Mouse (Mus musculus) forebrain, embryonic 14.5 days (tissue): ENCODE measurements at regions not wholly inside any gene's neighbourhood (a gene's known extent, or its start where the extent isn't known, plus 50 kb on each side); places are given as distances from the start of the nearest gene placed in this dataset.
"Not testable (repeated sequence)": the region's sequence is repeated elsewhere in the genome, so short reads cannot be mapped to it uniquely, and the experiment has no call there.

Source experiments
- ATAC-seq: fragments of 200-750 bp; cut with Nextera tagmentation; 2 replicates; pipeline ENCODE4 v1.8.0; 2017; ENCODE audit warnings: mild to moderate bottlenecking, moderate library complexity
- DNase-seq: peaks from one replicate; pipeline ENCODE4 v3.0.0-alpha.2; 2015; ENCODE audit warnings: low spot score
- H3K27ac ChIP-seq: fragments of 300-500 bp; sonication (generic); 2 replicates; pipeline ENCODE4 v1.5.1; 2014; ENCODE audit warnings: low read depth, mild to moderate bottlenecking, control low read depth, low read length, moderate library complexity
- H3K27me3 ChIP-seq: fragments of 300-500 bp; sonication (generic); replicated peaks from 2 replicates; pipeline ENCODE4 v1.6.1; 2014; ENCODE audit warnings: low read length, control low read depth, mixed read lengths; ENCODE audit not compliant: control insufficient read depth, insufficient read depth
- H3K36me3 ChIP-seq: fragments of 300-500 bp; sonication (generic); 2 replicates; pipeline ENCODE4 v1.6.1; 2014; ENCODE audit warnings: low read length, control low read depth; ENCODE audit not compliant: control insufficient read depth, insufficient read depth
- H3K4me1 ChIP-seq: fragments of 300-500 bp; sonication (generic); 2 replicates; pipeline ENCODE4 v1.6.1; 2014; ENCODE audit warnings: antibody characterized with exemption, low read length, control low read depth; ENCODE audit not compliant: control insufficient read depth, insufficient read depth
- H3K4me2 ChIP-seq: fragments of 300-500 bp; sonication (generic); 2 replicates; pipeline ENCODE4 v1.6.1; 2014; ENCODE audit warnings: mild to moderate bottlenecking, control low read depth, low read length
- H3K4me3 ChIP-seq: fragments of 300-500 bp; sonication (generic); 2 replicates; pipeline ENCODE4 v1.5.1; 2014; ENCODE audit warnings: low read depth, low read length, control low read depth
- H3K9ac ChIP-seq: fragments of 300-500 bp; sonication (generic); 2 replicates; pipeline ENCODE4 v1.6.1; 2014; ENCODE audit warnings: mild to moderate bottlenecking, low read length, control low read depth, moderate library complexity
- H3K9me3 ChIP-seq: fragments of 300-500 bp; sonication (generic); replicated peaks from 2 replicates; pipeline ENCODE4 v1.6.1; 2016; ENCODE audit warnings: low read length, control low read depth, mixed read lengths; ENCODE audit not compliant: control insufficient read depth
- WGBS: fragments of 180-500 bp; shearing (Covaris S2); extraction: QIAGEN DNeasy Blood & Tissue Kit; methylation state at CpG from one replicate; pipeline ENCODE4 v1.1.7; 2014; 5-methylcytosine and 5-hydroxymethylcytosine counted together

GRCm38 (mm10) chr13:50754911-50755310 lies 56.8 kb downstream of the Gm8765 start:
- H3K27me3 ChIP-seq, H3K27ac ChIP-seq, DNase-seq, ATAC-seq, H3K4me2 ChIP-seq, H3K4me3 ChIP-seq, H3K9me3 ChIP-seq, H3K4me1 ChIP-seq, H3K9ac ChIP-seq, H3K36me3 ChIP-seq: not testable (repeated sequence)

GRCm38 (mm10) chr13:50756334-50756733 lies 58.2 kb downstream of the Gm8765 start:
- not testable (repeated sequence) for H3K4me3 ChIP-seq, H3K9me3 ChIP-seq, DNase-seq, H3K36me3 ChIP-seq, H3K9ac ChIP-seq, H3K27ac ChIP-seq, H3K27me3 ChIP-seq, H3K4me1 ChIP-seq, ATAC-seq, H3K4me2 ChIP-seq
- WGBS, result 68% methylated on average over 1 of the region's 1 CpGs

GRCm38 (mm10) chr13:50764618-50765017 lies 66.5 kb downstream of the Gm8765 start:
- Histone ChIP-seq H3K27ac (no peak overlapping the region), H3K9ac (no peak overlapping the region), H3K4me1 (no peaks in the 10 kb centered on the region), H3K4me2 (no peak overlapping the region), H3K9me3 (no peaks in the 10 kb centered on the region), H3K4me3 (no peak overlapping the region), H3K36me3 (no peaks in the 10 kb centered on the region), H3K27me3 (no peaks in the 10 kb centered on the region)
- DNase-seq (no peak), ATAC-seq (no peak)
- WGBS, result 74% methylated on average over 2 of the region's 2 CpGs

GRCm38 (mm10) chr13:50780036-50780435 lies 81.9 kb downstream of the Gm8765 start:
- not testable (repeated sequence) for DNase-seq, H3K36me3 ChIP-seq, H3K4me2 ChIP-seq, ATAC-seq, H3K9ac ChIP-seq, H3K4me1 ChIP-seq, H3K27ac ChIP-seq, H3K4me3 ChIP-seq, H3K27me3 ChIP-seq, H3K9me3 ChIP-seq

- H3K36me3 ChIP-seq, H3K27ac ChIP-seq, H3K9me3 ChIP-seq, H3K4me3 ChIP-seq, H3K4me1 ChIP-seq, H3K9ac ChIP-seq, H3K4me2 ChIP-seq, H3K27me3 ChIP-seq: not testable (repeated sequence)
- peak; percentile 56 for DNase-seq
- ATAC-seq, result 0 out of 2 replicates have a peak, but pooled peaks have one; percentile 55
- WGBS, result 21% methylated on average over 4 of the region's 5 CpGs
These were observed 131.9 kb downstream of the Gm8765 start for GRCm38 (mm10) chr13:50829879-50830550.
